In the genomic region with DNA sequence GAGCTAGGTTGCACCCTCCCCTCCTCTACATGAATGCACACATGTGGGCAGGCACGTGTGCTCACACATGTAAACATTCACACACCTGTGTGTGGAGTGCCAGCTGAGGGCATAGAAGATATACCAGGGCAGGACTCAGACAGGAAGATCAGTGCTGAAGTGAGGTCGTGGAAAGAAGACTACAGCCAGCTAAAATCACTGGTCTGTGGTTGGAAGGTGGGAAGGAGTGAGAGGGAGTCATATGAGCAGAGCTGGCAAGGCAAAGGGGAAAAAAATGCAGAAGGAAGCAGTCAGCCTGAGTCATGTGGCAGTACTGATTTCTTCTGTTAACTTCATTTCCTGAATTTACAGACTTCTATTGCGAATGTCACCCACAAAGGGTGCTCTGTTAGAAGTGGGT, we compare ENCODE assay signal across 10 mouse cellular contexts. TPM values are rescaled to one million over a fixed set of nuclear protein-coding genes. Genes with fewer than 3 reads are reported as not detected.
A peak's percentile ranks its signal among the peaks of the same experiment; 100 is the strongest.
DNase-seq lines count a peak whose midpoint lies in the region; ATAC-seq and TF ChIP-seq lines count a peak whose summit lies in the region.
"Had no signal": no experiment of that assay in that cellular context is flagged by ENCODE, and none has a peak within 500 bp of the region (broad histone marks: within the 10 kb centered on the region; RNA-seq: fewer than 3 reads in every experiment).

No protein-coding gene starts in this region.

- ATAC-seq in kidney, postnatal 0 days (replicated peaks; ENCODE audit: low FRiP score, low read depth) = no peak
- no peak for ATAC-seq in stomach, embryonic 15.5 days (ENCODE audit: insufficient read depth, low FRiP score, low read depth)
- ATAC-seq: CD4-positive, CD25-positive, alpha-beta regulatory T cell, adult 4 months had no signal

- 22% methylated on average over 3 of the region's 3 CpGs for WGBS in lung, adult 2 months
- 50% methylated on average over 3 of the region's 3 CpGs for WGBS in kidney, postnatal 0 days
- 40% methylated on average over 3 of the region's 3 CpGs for WGBS in stomach, embryonic 15.5 days

- intact Hi-C loops in gastrocnemius, adult 2 months (cut with DNase I) = no loop called here
- intact Hi-C loops in gastrocnemius, postnatal 36 days (cut with DNase I) = no loop called here

- peak overlapping the region; percentile 46 for H3K27ac ChIP-seq in gastrocnemius, adult 2 months
- 0 out of 2 replicates have a peak overlapping the region, but pooled peaks have one; percentile 26 for H3K27ac ChIP-seq in kidney, postnatal 0 days
- H3K27ac ChIP-seq in stomach, embryonic 15.5 days = peak overlapping the region; percentile 28; the same call in 1 of the 2 replicates

- H3K27me3 ChIP-seq in kidney, postnatal 0 days (ENCODE audit: insufficient read depth, low read length) = no peaks in the 10 kb centered on the region
- H3K27me3 ChIP-seq in stomach, embryonic 15.5 days (replicated peaks) = no peaks in the 10 kb centered on the region

- H3K9me3 ChIP-seq in kidney, postnatal 0 days (replicated peaks; ENCODE audit: low read length) = no peaks in the 10 kb centered on the region
- H3K9me3 ChIP-seq in stomach, embryonic 15.5 days = no peaks in the 10 kb centered on the region

- H3K4me3 ChIP-seq in gastrocnemius, adult 2 months = no peak overlapping the region
- H3K4me3 ChIP-seq in lung, adult 2 months (replicated peaks; ENCODE audit: extremely low read depth, low read depth, low read length) = no peak overlapping the region
- no peak overlapping the region for H3K4me3 ChIP-seq in kidney, postnatal 0 days (replicated peaks; ENCODE audit: low read depth, low read length)
- no peak overlapping the region for H3K4me3 ChIP-seq in stomach, embryonic 15.5 days (replicated peaks)

- no peak for DNase-seq in gastrocnemius, adult 2 months
- DNase-seq in gastrocnemius, postnatal 36 days = no peak
- peak; percentile 25 to 39 for DNase-seq in lung, adult 18-20 months
- DNase-seq in lung, adult 2 months = no peak
- no peak for DNase-seq in kidney, postnatal 0 days (ENCODE audit: low spot score)
- DNase-seq in right cerebral cortex, adult 18-20 months = no peak
- DNase-seq in embryo, embryonic 11 days = no peak
- DNase-seq: cerebellum, postnatal 25 days had no signal

- no peaks in the 10 kb centered on the region for H3K4me1 ChIP-seq in lung, adult 2 months (ENCODE audit: control insufficient read depth, insufficient read depth, low read length)
- no peaks in the 10 kb centered on the region for H3K4me1 ChIP-seq in kidney, postnatal 0 days (replicated peaks; ENCODE audit: insufficient read depth, low read length)
- no peaks in the 10 kb centered on the region for H3K4me1 ChIP-seq in stomach, embryonic 15.5 days

- no peaks in the 10 kb centered on the region for H3K36me3 ChIP-seq in kidney, postnatal 0 days (ENCODE audit: insufficient read depth, low read length)
- no peaks in the 10 kb centered on the region for H3K36me3 ChIP-seq in stomach, embryonic 15.5 days

- TF ChIP-seq CTCF in gastrocnemius, adult 2 months (IDR thresholded peaks at IDR 0.05) = no peak
- no peak for TF ChIP-seq CTCF in lung, adult 2 months (IDR thresholded peaks at IDR 0.05; ENCODE audit: insufficient read depth, low read length)
- no peak for TF ChIP-seq CTCF in kidney, postnatal 0 days (IDR thresholded peaks at IDR 0.05; ENCODE audit: low read depth)

- H3K4me2 ChIP-seq in kidney, postnatal 0 days (ENCODE audit: low read length) = no peak overlapping the region
- no peak overlapping the region for H3K4me2 ChIP-seq in stomach, embryonic 15.5 days

- TF ChIP-seq POLR2A in lung, adult 2 months (IDR thresholded peaks at IDR 0.05; ENCODE audit: borderline replicate concordance, extremely low read depth, low read depth, low read length) = no peak

- no peak overlapping the region for H3K9ac ChIP-seq in kidney, postnatal 0 days (ENCODE audit: low read depth, low read length)
- H3K9ac ChIP-seq in stomach, embryonic 15.5 days = no peak overlapping the region

RNA-seq across cellular contexts. Expression of a gene that starts 16.7 kb away (rescaled TPM):
- 100 to 1,000 TPM; 178 to 196 TPM for total RNA-seq in gastrocnemius, adult 2 months (2021)
- 100 to 1,000 TPM; 169 to 180 TPM for total RNA-seq in gastrocnemius, postnatal 36 days (2021)
- 536 and 669 TPM in 2 replicates for polyA plus RNA-seq in lung, adult 2 months (2012; rRNA removed)
- 966 and 1,010 TPM in 2 replicates for polyA plus RNA-seq in kidney, postnatal 0 days (2015; fragmentation: Nextera tagmentation; extraction: Ambion mirVana)
- polyA plus RNA-seq in stomach, embryonic 15.5 days (2015; fragmentation: Nextera tagmentation; extraction: Ambion mirVana) = 731 and 767 TPM in 2 replicates

RNA-seq across cellular contexts. Expression of a gene that starts 17.2 kb away (rescaled TPM):
- 100 to 1,000 TPM; 260 to 273 TPM for total RNA-seq in gastrocnemius, adult 2 months (2021)
- 100 to 1,000 TPM; 190 to 226 TPM for total RNA-seq in gastrocnemius, postnatal 36 days (2021)
- 58.4 and 179 TPM in 2 replicates for polyA plus RNA-seq in lung, adult 2 months (2012; rRNA removed)
- 2,101 and 2,104 TPM in 2 replicates for polyA plus RNA-seq in kidney, postnatal 0 days (2015; fragmentation: Nextera tagmentation; extraction: Ambion mirVana)
- polyA plus RNA-seq in stomach, embryonic 15.5 days (2015; fragmentation: Nextera tagmentation; extraction: Ambion mirVana) = 1,377 and 1,420 TPM in 2 replicates

RNA-seq across cellular contexts. Expression of a gene that starts 40.1 kb away (rescaled TPM):
- 10 to 100 TPM; 25.5 to 46.4 TPM for total RNA-seq in gastrocnemius, adult 2 months (2021)
- 10 to 100 TPM; 30.3 to 32.5 TPM for total RNA-seq in gastrocnemius, postnatal 36 days (2021)
- 6.6 and 8.0 TPM in 2 replicates for polyA plus RNA-seq in lung, adult 2 months (2012; rRNA removed)
- polyA plus RNA-seq in kidney, postnatal 0 days (2015; fragmentation: Nextera tagmentation; extraction: Ambion mirVana) = 20.3 and 21.8 TPM in 2 replicates
- 23.5 and 24.5 TPM in 2 replicates for polyA plus RNA-seq in stomach, embryonic 15.5 days (2015; fragmentation: Nextera tagmentation; extraction: Ambion mirVana)

RNA-seq across cellular contexts. Expression of a gene that starts 40.2 kb away (rescaled TPM):
- 1 to 10 TPM; 1.9 to 3.8 TPM for total RNA-seq in gastrocnemius, adult 2 months (2021)
- 1 to 10 TPM; 2.0 to 2.2 TPM for total RNA-seq in gastrocnemius, postnatal 36 days (2021)
- 23.9 and 27.4 TPM in 2 replicates for polyA plus RNA-seq in lung, adult 2 months (2012; rRNA removed)
- polyA plus RNA-seq in kidney, postnatal 0 days (2015; fragmentation: Nextera tagmentation; extraction: Ambion mirVana) = 24.5 and 25.8 TPM in 2 replicates
- polyA plus RNA-seq in stomach, embryonic 15.5 days (2015; fragmentation: Nextera tagmentation; extraction: Ambion mirVana) = 23.9 and 27.7 TPM in 2 replicates

RNA-seq across cellular contexts. Expression of a gene that starts 40.4 kb away (rescaled TPM):
- total RNA-seq in gastrocnemius, adult 2 months (2021) = 10 to 100 TPM; 11.5 to 11.8 TPM
- total RNA-seq in gastrocnemius, postnatal 36 days (2021) = 10 to 100 TPM in 1 of 2 experiments, 1 to 10 TPM in 1; 9.8 to 12.4 TPM
- polyA plus RNA-seq in lung, adult 2 months (2012; rRNA removed) = 1.3 and 2.4 TPM in 2 replicates
- 82.7 and 89.6 TPM in 2 replicates for polyA plus RNA-seq in kidney, postnatal 0 days (2015; fragmentation: Nextera tagmentation; extraction: Ambion mirVana)
- 103 and 118 TPM in 2 replicates for polyA plus RNA-seq in stomach, embryonic 15.5 days (2015; fragmentation: Nextera tagmentation; extraction: Ambion mirVana)

Comparison
In these comparisons a context has a peak if more than half of its experiments do, and no peak if none do; other contexts are left out.
1. DNase-seq: peak in lung, adult 18-20 months (2 of 2); none in gastrocnemius, adult 2 months (single experiment), gastrocnemius, postnatal 36 days (0 of 2), lung, adult 2 months (single experiment), kidney, postnatal 0 days (single experiment), right cerebral cortex, adult 18-20 months (single experiment) and embryo, embryonic 11 days (single experiment).
2. Peak in every context shown above with its lines, with median percentiles within 50 percentile points of each other: H3K27ac ChIP-seq.